Mouse (Mus musculus): ENCODE results near the gene Pnkd.

- TF ChIP-seq POLR2A (IDR thresholded peaks at IDR 0.05; ENCODE audit: low read depth, low read length) (no peak), EP300 (IDR thresholded peaks at IDR 0.05; ENCODE audit: low read length) (no peak), NELFE (IDR thresholded peaks at IDR 0.05; ENCODE audit: low read depth, low read length) (no peak), CTCF (conservative IDR thresholded peaks at IDR 0.05 in 1 of 2, IDR thresholded peaks at IDR 0.05 in 1 of 2; ENCODE audit: low read depth in 2 of 2, low read length in 2 of 2) (no peak), ELF1 (IDR thresholded peaks at IDR 0.05; ENCODE audit: low read depth, low read length) (no peak), MAFK (IDR thresholded peaks at IDR 0.05; ENCODE audit: insufficient replicate concordance, low read length) (no peak), CHD2 (IDR thresholded peaks at IDR 0.05; ENCODE audit: low read length) (no peak), USF1 (IDR thresholded peaks at IDR 0.05; ENCODE audit: low read depth, low read length) (no peak), BHLHE40 (IDR thresholded peaks at IDR 0.05; ENCODE audit: low read depth, low read length) (no peak)
Observed at GRCm38 (mm10) chr1:74278988-74279387, 5.7 kb upstream of the Pnkd start.
